Mouse (Mus musculus) lung, embryonic 14.5 days (tissue): Measurements from ENCODE around the gene Zfp598. TPM values are rescaled to one million over a fixed set of nuclear protein-coding genes. Genes with fewer than 3 reads are reported as not detected.

ENCODE experiments used
- ATAC-seq: fragments of 200-750 bp; cut with Nextera tagmentation; 2 replicates; pipeline ENCODE4 v1.8.0; 2017; ENCODE audit warnings: mild to moderate bottlenecking, moderate TSS enrichment, moderate library complexity; ENCODE audit not compliant: insufficient read depth
- DNase-seq: peaks from one replicate; pipeline ENCODE4 v3.0.0-alpha.2; 2015
- H3K27ac ChIP-seq: fragments of 300-500 bp; sonication (generic); 2 replicates; pipeline ENCODE4 v1.5.1; 2014; ENCODE audit warnings: low read depth, mild to moderate bottlenecking, moderate library complexity
- H3K27me3 ChIP-seq: fragments of 300-500 bp; sonication (generic); 2 replicates; pipeline ENCODE4 v1.6.1; 2014; ENCODE audit warnings: low read length, control low read depth; ENCODE audit not compliant: insufficient read depth
- H3K36me3 ChIP-seq: fragments of 300-500 bp; sonication (generic); 2 replicates; pipeline ENCODE4 v1.6.1; 2014; ENCODE audit warnings: control low read depth; ENCODE audit not compliant: insufficient read depth
- H3K4me1 ChIP-seq: fragments of 300-500 bp; sonication (generic); 2 replicates; pipeline ENCODE4 v1.6.1; 2014; ENCODE audit warnings: antibody characterized with exemption, control low read depth; ENCODE audit not compliant: insufficient read depth
- H3K4me2 ChIP-seq: fragments of 300-500 bp; sonication (generic); 2 replicates; pipeline ENCODE4 v1.6.1; 2014; ENCODE audit warnings: mild to moderate bottlenecking
- H3K4me3 ChIP-seq: fragments of 300-500 bp; sonication (generic); 2 replicates; pipeline ENCODE4 v1.5.1; 2014; ENCODE audit warnings: low read depth, low read length
- H3K9ac ChIP-seq: fragments of 300-500 bp; sonication (generic); 2 replicates; pipeline ENCODE4 v1.6.1; 2014
- H3K9me3 ChIP-seq: fragments of 300-500 bp; sonication (generic); 2 replicates; pipeline ENCODE4 v1.6.1; 2016; ENCODE audit warnings: low read depth, low read length, control low read depth
- CTCF ChIP-seq: IDR thresholded peaks from 2 replicates; pipeline ENCODE4 v1.5.1; 2016; ENCODE audit warnings: antibody characterized with exemption, low read depth
- WGBS: fragments of 180-500 bp; shearing (Covaris S2); extraction: QIAGEN DNeasy Blood & Tissue Kit; methylation state at CpG from one replicate; pipeline ENCODE4 v1.1.7; 2014; 5-methylcytosine and 5-hydroxymethylcytosine counted together
- polyA plus RNA-seq: library from polyadenylated mRNA; unstranded; fragments of >200 nt; fragmentation: Nextera tagmentation; extraction: Ambion mirVana; gene quantifications from 2 replicates; pipeline ENCODE4 v1.2.1, GENCODE M21; 2014

Zfp598 gene
- polyA plus RNA-seq, 1 experiment from 2014 or later = 32.9 TPM

- 6% methylated on average over 8 of the region's 8 CpGs for WGBS
- DNase-seq = no peak
- no peak for TF ChIP-seq CTCF
- Histone ChIP-seq H3K4me2 (peak overlapping the region; percentile 95), H3K4me1 (peaks cover 23% of the 10 kb centered on the region), H3K9ac (peak overlapping the region; percentile 97), H3K9me3 (no peaks in the 10 kb centered on the region), H3K27ac (peak overlapping the region; percentile 84), H3K27me3 (no peaks in the 10 kb centered on the region), H3K4me3 (peak overlapping the region; percentile 100), H3K36me3 (peaks cover 3% of the 10 kb centered on the region; the same call in 1 of the 2 replicates)
- no peak for ATAC-seq
Observed at GRCm38 (mm10) chr17:24670246-24670844, 858 bp downstream of the Zfp598 start.

- ATAC-seq = no peak
- Histone ChIP-seq H3K27me3 (no peaks in the 10 kb centered on the region), H3K27ac (no peak overlapping the region), H3K4me2 (peak overlapping the region; percentile 95), H3K36me3 (peaks cover 3% of the 10 kb centered on the region; the same call in 1 of the 2 replicates), H3K9me3 (no peaks in the 10 kb centered on the region), H3K4me3 (no peak overlapping the region), H3K9ac (no peak overlapping the region), H3K4me1 (peaks cover 23% of the 10 kb centered on the region)
- no peak for TF ChIP-seq CTCF
- no peak for DNase-seq
- WGBS = 49% methylated on average over 5 of the region's 5 CpGs
Observed at GRCm38 (mm10) chr17:24671346-24671745, 1.9 kb downstream of the Zfp598 start.

GRCm38 (mm10) chr17:24672141-24672540, 2.7 kb downstream of the Zfp598 start:
- no peaks in the 10 kb centered on the region for H3K9me3 ChIP-seq
- H3K27me3 ChIP-seq = no peaks in the 10 kb centered on the region
- no peak for ATAC-seq
- no peak overlapping the region for H3K27ac ChIP-seq
- peak; percentile 71 for DNase-seq
- H3K4me1 ChIP-seq = peaks cover 23% of the 10 kb centered on the region
- TF ChIP-seq CTCF = no peak
- 0 out of 2 replicates have a peak overlapping the region, but pooled peaks have one; percentile 16 for H3K9ac ChIP-seq
- 16% methylated on average over 5 of the region's 5 CpGs for WGBS
- peaks cover 10% of the 10 kb centered on the region for H3K36me3 ChIP-seq
- H3K4me2 ChIP-seq = peak overlapping the region; percentile 95
- H3K4me3 ChIP-seq = no peak overlapping the region

GRCm38 (mm10) chr17:24674277-24674676, 4.8 kb downstream of the Zfp598 start:
- Histone ChIP-seq H3K4me3 (no peak overlapping the region), H3K4me1 (peaks cover 17% of the 10 kb centered on the region), H3K36me3 (peaks cover 32% of the 10 kb centered on the region), H3K9ac (no peak overlapping the region), H3K4me2 (no peak overlapping the region), H3K27ac (no peak overlapping the region), H3K9me3 (no peaks in the 10 kb centered on the region), H3K27me3 (no peaks in the 10 kb centered on the region)
- 80% methylated on average over 7 of the region's 7 CpGs for WGBS
- no peak for TF ChIP-seq CTCF
- ATAC-seq = no peak
- no peak for DNase-seq

- ATAC-seq (peak; percentile 38; the same call in 1 of the 2 replicates), DNase-seq (peak; percentile 84)
- TF ChIP-seq CTCF = peak; percentile 82
- H3K4me1 ChIP-seq = peaks cover 8% of the 10 kb centered on the region
- H3K9ac ChIP-seq = no peak overlapping the region
- H3K27me3 ChIP-seq = no peaks in the 10 kb centered on the region
- peaks cover 51% of the 10 kb centered on the region for H3K36me3 ChIP-seq
- WGBS = 58% methylated on average over 2 of the region's 2 CpGs
- no peak overlapping the region for H3K27ac ChIP-seq
- no peak overlapping the region for H3K4me2 ChIP-seq
- H3K4me3 ChIP-seq = no peak overlapping the region
- H3K9me3 ChIP-seq = no peaks in the 10 kb centered on the region
Observed at GRCm38 (mm10) chr17:24676187-24676586, 6.7 kb downstream of the Zfp598 start.

GRCm38 (mm10) chr17:24676877-24677276, 7.4 kb downstream of the Zfp598 start:
- ATAC-seq (no peak), DNase-seq (no peak)
- H3K9me3 ChIP-seq = no peaks in the 10 kb centered on the region
- no peaks in the 10 kb centered on the region for H3K27me3 ChIP-seq
- peaks cover 58% of the 10 kb centered on the region for H3K36me3 ChIP-seq
- H3K4me3 ChIP-seq = no peak overlapping the region
- no peak for TF ChIP-seq CTCF
- no peak overlapping the region for H3K9ac ChIP-seq
- 95% methylated on average over 5 of the region's 5 CpGs for WGBS
- no peak overlapping the region for H3K4me2 ChIP-seq
- H3K27ac ChIP-seq = no peak overlapping the region
- H3K4me1 ChIP-seq = peaks cover 6% of the 10 kb centered on the region

GRCm38 (mm10) chr17:24677500-24678080, 8.1 kb downstream of the Zfp598 start:
- H3K4me1 ChIP-seq = no peaks in the 10 kb centered on the region
- no peak for DNase-seq
- no peak overlapping the region for H3K27ac ChIP-seq
- ATAC-seq = no peak
- no peaks in the 10 kb centered on the region for H3K9me3 ChIP-seq
- no peaks in the 10 kb centered on the region for H3K27me3 ChIP-seq
- no peak overlapping the region for H3K4me2 ChIP-seq
- WGBS = 90% methylated on average over 24 of the region's 24 CpGs
- TF ChIP-seq CTCF = no peak
- H3K4me3 ChIP-seq = no peak overlapping the region
- H3K36me3 ChIP-seq = peaks cover 64% of the 10 kb centered on the region
- H3K9ac ChIP-seq = no peak overlapping the region
